Mouse (Mus musculus) cerebellum, postnatal 14 days (tissue): ENCODE measurements at regions not wholly inside any gene's neighbourhood (a gene's known extent, or its start where the extent isn't known, plus 50 kb on each side); places are given as distances from the start of the nearest gene placed in this dataset.
"Not testable (repeated sequence)": the region's sequence is repeated elsewhere in the genome, so short reads cannot be mapped to it uniquely, and the experiment has no call there.

Experiments
- DNase-seq, 2 experiments: peaks; one replicate each; pipeline ENCODE4 v3.0.0; 2021; ENCODE audit warnings: mixed read lengths in 2 of 2

GRCm38 (mm10) chr14:90935626-90936025, 2464.4 kb upstream of the Pcdh20 start:
- DNase-seq = not testable (repeated sequence)

DNA sequence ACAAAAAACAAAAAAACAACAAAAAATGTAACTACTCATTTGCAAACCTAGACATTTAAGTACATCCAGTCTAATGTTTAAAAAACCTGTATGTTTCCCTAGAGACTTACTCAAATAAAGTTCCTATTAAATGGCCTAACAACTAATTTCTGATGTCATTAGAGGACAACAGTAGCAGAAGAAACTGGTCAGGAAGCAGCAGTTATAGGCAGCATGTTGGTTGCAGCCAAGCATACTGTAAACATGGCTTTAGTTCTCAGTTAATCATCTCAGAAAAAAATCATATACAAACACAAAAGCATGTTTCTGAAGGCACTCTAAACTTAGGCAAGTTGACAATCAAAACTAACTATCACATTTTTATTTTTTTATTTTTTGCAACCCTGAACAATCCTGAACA, 2434.1 kb upstream of the Pcdh20 start:
- no peak for DNase-seq

GRCm38 (mm10) chr14:90889738-90890137, 2418.5 kb upstream of the Pcdh20 start:
- DNase-seq = peak; percentile 27 to 31
